Mouse (Mus musculus): ENCODE measurements around the gene Pitpnc1. TPM values are rescaled to one million over a fixed set of nuclear protein-coding genes. Genes with fewer than 3 reads are reported as not detected.
A peak's percentile ranks its signal among the peaks of the same experiment; 100 is the strongest.

The Pitpnc1 gene
- total and polyA plus RNA-seq, 2 experiments from 2014 or later: 27.9 to 29.2 TPM

DNA sequence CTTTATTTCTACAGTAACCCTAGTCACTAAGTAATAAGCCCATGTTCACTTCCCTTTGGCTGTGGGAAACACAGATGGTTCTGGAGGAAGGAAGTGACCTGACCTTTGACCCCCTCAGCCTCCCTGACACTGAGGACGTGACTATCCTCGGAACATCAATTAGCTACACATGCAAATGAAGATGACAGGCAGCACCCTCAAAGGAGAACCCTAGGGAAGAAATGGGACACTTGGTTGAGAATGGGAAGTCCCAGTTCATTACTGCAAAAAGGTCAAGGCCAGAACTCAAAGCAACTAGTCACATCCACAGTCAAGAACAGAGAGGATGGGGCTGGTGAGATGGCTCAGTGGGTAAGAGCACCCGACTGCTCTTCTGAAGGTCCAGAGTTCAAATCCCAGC is 29.4 kb downstream of the Pitpnc1 start:
- Histone ChIP-seq H3K4me1 (ENCODE audit: control insufficient read depth, insufficient read depth) (peaks cover 28% of the 10 kb centered on the region), H3K9ac (replicated peaks; ENCODE audit: low read depth, low read length) (no peak overlapping the region), H3K36me3 (replicated peaks; ENCODE audit: control insufficient read depth, insufficient read depth, low read length) (no peaks in the 10 kb centered on the region), H3K9me3 (replicated peaks; ENCODE audit: control insufficient read depth, low read length) (no peaks in the 10 kb centered on the region), H3K27me3 (ENCODE audit: control insufficient read depth, insufficient read depth, low read length) (no peaks in the 10 kb centered on the region), H3K27ac (ENCODE audit: low read depth) (no peak overlapping the region), H3K4me2 (ENCODE audit: low read depth, low read length) (no peak overlapping the region), H3K4me3 (ENCODE audit: low read depth, low read length) (no peak overlapping the region)
- WGBS: 74% methylated on average over 3 of the region's 3 CpGs
- no peak for TF ChIP-seq CTCF (IDR thresholded peaks at IDR 0.05; ENCODE audit: low read depth)
- TF ChIP-seq EP300 (IDR thresholded peaks at IDR 0.05; ENCODE audit: low read depth): no peak
- DNase-seq (ENCODE audit: low spot score): no peak
- ATAC-seq (ENCODE audit: insufficient read depth, low read depth): no peak

GRCm38 (mm10) chr11:107438140-107438539 is 32.4 kb downstream of the Pitpnc1 start:
- Histone ChIP-seq H3K4me2 (ENCODE audit: low read depth, low read length) (no peak overlapping the region), H3K9me3 (replicated peaks; ENCODE audit: control insufficient read depth, low read length) (no peaks in the 10 kb centered on the region), H3K27ac (ENCODE audit: low read depth) (peak overlapping the region; percentile 33), H3K27me3 (ENCODE audit: control insufficient read depth, insufficient read depth, low read length) (no peaks in the 10 kb centered on the region), H3K36me3 (replicated peaks; ENCODE audit: control insufficient read depth, insufficient read depth, low read length) (no peaks in the 10 kb centered on the region), H3K4me3 (ENCODE audit: low read depth, low read length) (no peak overlapping the region), H3K4me1 (ENCODE audit: control insufficient read depth, insufficient read depth) (peaks cover 25% of the 10 kb centered on the region), H3K9ac (replicated peaks; ENCODE audit: low read depth, low read length) (no peak overlapping the region)
- 75% methylated on average over 3 of the region's 3 CpGs for WGBS
- no peak for ATAC-seq (ENCODE audit: insufficient read depth, low read depth)
- TF ChIP-seq CTCF (IDR thresholded peaks at IDR 0.05; ENCODE audit: low read depth) (peak; percentile 3; the same call in 1 of the 2 replicates), EP300 (IDR thresholded peaks at IDR 0.05; ENCODE audit: low read depth) (no peak)
- no peak for DNase-seq (ENCODE audit: low spot score)

- Histone ChIP-seq H3K36me3 (replicated peaks; ENCODE audit: control insufficient read depth, insufficient read depth, low read length) (no peaks in the 10 kb centered on the region), H3K27ac (ENCODE audit: low read depth) (peak overlapping the region; percentile 33), H3K9ac (replicated peaks; ENCODE audit: low read depth, low read length) (no peak overlapping the region), H3K4me1 (ENCODE audit: control insufficient read depth, insufficient read depth) (peaks cover 25% of the 10 kb centered on the region), H3K27me3 (ENCODE audit: control insufficient read depth, insufficient read depth, low read length) (no peaks in the 10 kb centered on the region), H3K4me2 (ENCODE audit: low read depth, low read length) (no peak overlapping the region), H3K9me3 (replicated peaks; ENCODE audit: control insufficient read depth, low read length) (no peaks in the 10 kb centered on the region), H3K4me3 (ENCODE audit: low read depth, low read length) (no peak overlapping the region)
- TF ChIP-seq EP300 (IDR thresholded peaks at IDR 0.05; ENCODE audit: low read depth): no peak
- peak; percentile 84 for DNase-seq (ENCODE audit: low spot score)
- WGBS: 28% methylated on average over 4 of the region's 4 CpGs
- ATAC-seq (ENCODE audit: insufficient read depth, low read depth): peak; percentile 87
Observed at GRCm38 (mm10) chr11:107437723-107438122, 32.8 kb downstream of the Pitpnc1 start.

DNA sequence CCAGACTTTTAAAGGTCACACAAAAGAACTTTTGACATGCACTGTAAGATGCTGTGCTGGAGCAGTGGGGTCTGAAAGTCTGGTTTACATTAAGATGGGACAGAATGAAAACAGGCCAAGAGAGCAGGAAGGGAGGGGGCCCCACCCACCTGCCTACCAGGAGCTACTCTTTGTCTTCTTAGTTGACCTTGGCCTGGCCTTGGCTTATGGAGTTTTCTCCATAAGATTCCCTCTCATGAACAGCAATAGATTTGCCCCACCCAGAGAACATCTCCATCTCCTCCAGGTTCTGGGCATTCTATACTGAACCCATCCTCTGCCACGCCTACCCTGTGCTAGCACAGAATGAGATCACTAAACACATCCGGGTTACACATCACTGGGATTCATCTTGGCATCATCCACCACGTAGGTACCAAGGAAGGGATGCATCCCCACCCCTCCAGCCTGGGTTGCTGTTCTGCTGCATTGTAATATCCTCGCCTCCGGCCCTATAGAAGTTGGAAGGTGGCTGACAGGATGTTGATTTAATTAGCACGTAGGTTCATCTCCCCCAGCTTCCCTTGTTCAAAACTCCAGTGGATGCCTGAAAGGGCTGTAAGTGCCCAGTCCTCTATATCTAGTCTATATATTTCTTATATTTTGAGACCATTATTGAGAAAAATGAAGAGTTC is 34.6 kb downstream of the Pitpnc1 start:
- H3K9ac ChIP-seq (replicated peaks; ENCODE audit: low read depth, low read length): no peak overlapping the region
- H3K4me2 ChIP-seq (ENCODE audit: low read depth, low read length): no peak overlapping the region
- H3K9me3 ChIP-seq (replicated peaks; ENCODE audit: control insufficient read depth, low read length): no peaks in the 10 kb centered on the region
- no peak overlapping the region for H3K27ac ChIP-seq (ENCODE audit: low read depth)
- H3K4me3 ChIP-seq (ENCODE audit: low read depth, low read length): no peak overlapping the region
- ATAC-seq (ENCODE audit: insufficient read depth, low read depth): no peak
- DNase-seq (ENCODE audit: low spot score): no peak
- no peaks in the 10 kb centered on the region for H3K36me3 ChIP-seq (replicated peaks; ENCODE audit: control insufficient read depth, insufficient read depth, low read length)
- H3K27me3 ChIP-seq (ENCODE audit: control insufficient read depth, insufficient read depth, low read length): no peaks in the 10 kb centered on the region
- H3K4me1 ChIP-seq (ENCODE audit: control insufficient read depth, insufficient read depth): peaks cover 25% of the 10 kb centered on the region
- no peak for TF ChIP-seq CTCF (IDR thresholded peaks at IDR 0.05; ENCODE audit: low read depth)
- no peak for TF ChIP-seq EP300 (IDR thresholded peaks at IDR 0.05; ENCODE audit: low read depth)
- WGBS: 88% methylated on average over 6 of the region's 6 CpGs

DNA sequence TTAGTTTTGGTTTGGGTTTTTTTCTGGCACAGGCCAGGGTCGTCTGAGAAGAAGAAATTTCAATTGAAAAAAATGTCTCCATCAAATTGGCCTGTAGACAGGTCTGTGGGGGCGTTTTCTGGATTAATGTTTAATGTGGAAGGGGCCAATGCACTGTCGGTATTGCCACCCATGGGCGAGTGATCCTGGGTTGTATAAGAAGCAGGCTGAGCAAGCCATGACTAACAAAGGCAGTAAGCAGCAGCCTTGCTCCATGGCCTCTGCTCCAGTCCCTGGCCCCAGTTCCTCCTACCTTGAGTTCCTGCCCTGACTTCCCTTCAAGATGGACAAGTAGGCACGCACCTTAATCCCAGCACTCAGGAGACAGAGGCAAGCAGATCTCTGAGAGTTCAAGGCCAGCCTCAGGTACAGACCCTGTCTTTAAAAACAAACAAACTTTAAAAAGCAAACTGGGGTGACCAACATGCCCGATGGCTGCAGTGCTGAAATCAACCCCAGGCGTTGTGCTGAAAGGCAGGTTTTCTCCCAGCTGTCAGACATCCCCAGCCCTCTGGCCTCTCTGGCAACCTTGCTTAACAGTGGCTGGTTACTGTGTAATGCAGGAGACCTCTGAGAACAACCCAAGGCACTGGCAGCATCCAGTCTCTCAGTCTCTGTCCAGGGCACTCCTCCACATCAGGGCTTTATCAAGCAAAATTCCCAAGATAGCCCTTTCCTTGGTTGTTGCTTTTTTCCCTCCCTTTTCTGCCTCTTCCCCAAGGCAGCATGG is 39.1 kb downstream of the Pitpnc1 start:
- no peak for DNase-seq (ENCODE audit: low spot score)
- WGBS: 75% methylated on average over 7 of the region's 7 CpGs
- no peak overlapping the region for H3K27ac ChIP-seq (ENCODE audit: low read depth)
- H3K4me2 ChIP-seq (ENCODE audit: low read depth, low read length): no peak overlapping the region
- H3K9me3 ChIP-seq (replicated peaks; ENCODE audit: control insufficient read depth, low read length): no peaks in the 10 kb centered on the region
- H3K36me3 ChIP-seq (replicated peaks; ENCODE audit: control insufficient read depth, insufficient read depth, low read length): no peaks in the 10 kb centered on the region
- no peak overlapping the region for H3K9ac ChIP-seq (replicated peaks; ENCODE audit: low read depth, low read length)
- no peaks in the 10 kb centered on the region for H3K27me3 ChIP-seq (ENCODE audit: control insufficient read depth, insufficient read depth, low read length)
- TF ChIP-seq CTCF (IDR thresholded peaks at IDR 0.05; ENCODE audit: low read depth): no peak
- TF ChIP-seq EP300 (IDR thresholded peaks at IDR 0.05; ENCODE audit: low read depth): no peak
- no peak overlapping the region for H3K4me3 ChIP-seq (ENCODE audit: low read depth, low read length)
- no peak for ATAC-seq (ENCODE audit: insufficient read depth, low read depth)
- peaks cover 7% of the 10 kb centered on the region; the same call in 1 of the 2 replicates for H3K4me1 ChIP-seq (ENCODE audit: control insufficient read depth, insufficient read depth)
